Mouse (Mus musculus): ENCODE results near the gene Lactbl1. TPM values are rescaled to one million over a fixed set of nuclear protein-coding genes. Genes with fewer than 3 reads are reported as not detected.

The Lactbl1 gene
- polyA plus RNA-seq (2012; rRNA removed), result 0.01 and 0.02 TPM in 2 replicates

GRCm38 (mm10) chr4:136622388-136622787, at the start of gene Lactbl1:
Gene Lactbl1 (plus strand): TSS chr4:136622621.

GRCm38 (mm10) chr4:136602568-136602967, 19.9 kb upstream of the Lactbl1 start, which contains the start of gene Kdm1a:
Gene Kdm1a (minus strand): TSS chr4:136602723.

GRCm38 (mm10) chr4:136610387-136610856, 12.0 kb upstream of the Lactbl1 start, which contains the start of gene Tex46:
Gene Tex46 (plus strand): TSS chr4:136610437.

Other genes with a start within 250 kb of the Lactbl1 start
- 0.05 and 0.12 TPM in 2 replicates for gene Htr1d, start 199.1 kb upstream of the Lactbl1 start, polyA plus RNA-seq (2012; rRNA removed)
- gene 6030445D17Rik, start 160.4 kb upstream of the Lactbl1 start, polyA plus RNA-seq (2012; rRNA removed), result 0.16 and 0.18 TPM in 2 replicates
- gene Luzp1, start 152.9 kb upstream of the Lactbl1 start, polyA plus RNA-seq (2012; rRNA removed), result 17.1 and 23.5 TPM in 2 replicates
- gene Kdm1a, start 19.9 kb upstream of the Lactbl1 start, polyA plus RNA-seq (2012; rRNA removed), result 102 and 141 TPM in 2 replicates
- gene Tex46, start 12.2 kb upstream of the Lactbl1 start, polyA plus RNA-seq (2012; rRNA removed), result not detected in 2 replicates
- gene Ephb2, start 213.4 kb downstream of the Lactbl1 start, polyA plus RNA-seq (2012; rRNA removed), result 54.6 and 60.4 TPM in 2 replicates

Measured in central nervous system, embryonic 11.5 days (tissue).